Mouse (Mus musculus) c-Kit-negative CD71-positive TER-119-positive erythroid progenitor cells, embryonic 14.5 days (primary cell): ENCODE measurements around the gene Usp18.

Source experiments
- DNase-seq: peaks from one replicate; pipeline ENCODE4 v3.0.0-alpha.2; 2013; ENCODE audit warnings: low read depth, low spot score

The Usp18 gene

DNA sequence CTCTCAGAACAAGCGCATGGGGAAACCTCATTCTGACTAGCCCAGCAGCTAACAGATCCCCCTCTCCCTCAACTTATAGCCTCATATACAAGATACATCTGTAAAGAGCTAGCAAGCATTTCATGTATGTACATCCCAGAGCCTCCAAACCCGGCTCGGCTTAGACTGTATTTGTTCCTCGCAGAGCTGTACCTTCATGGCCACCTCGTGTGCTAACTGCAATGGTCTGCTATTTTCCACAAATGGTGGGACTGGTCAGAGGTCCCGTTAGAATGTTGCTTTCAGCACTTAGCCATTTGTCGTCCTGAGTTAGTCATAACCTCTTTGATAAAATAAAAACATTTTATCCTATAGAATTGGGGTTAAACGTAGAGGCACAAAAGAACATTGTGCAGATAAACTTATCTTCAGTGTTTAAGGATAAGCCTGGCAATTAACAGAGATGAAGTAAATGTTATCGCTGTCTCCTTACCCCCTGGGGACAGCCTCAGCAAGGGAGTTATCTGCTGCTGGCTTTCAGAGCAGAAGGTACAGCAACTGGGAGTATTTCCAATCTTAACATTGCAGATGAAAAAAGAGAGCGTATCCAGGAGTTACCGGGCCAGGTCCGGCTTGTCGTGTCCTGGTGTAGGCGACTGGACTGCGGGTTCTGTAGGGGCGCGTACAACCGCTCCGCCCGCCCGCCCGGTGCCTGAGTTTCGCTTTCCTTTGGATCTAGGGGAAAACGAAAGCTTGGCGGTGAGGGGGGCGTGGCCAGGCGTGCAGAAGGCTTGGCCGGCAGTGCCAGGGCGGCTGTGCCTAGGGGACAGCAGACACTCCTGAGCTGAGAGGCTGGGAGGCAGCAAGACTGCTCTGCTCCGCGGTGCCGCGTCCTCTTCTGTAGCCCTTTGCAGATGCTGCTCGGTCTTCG lies at the start of gene Usp18:
Gene Usp18, plus strand, starts transcription at position 780 of the 910 bp plus-strand sequence.
- DNase-seq: peak; percentile 67

DNA sequence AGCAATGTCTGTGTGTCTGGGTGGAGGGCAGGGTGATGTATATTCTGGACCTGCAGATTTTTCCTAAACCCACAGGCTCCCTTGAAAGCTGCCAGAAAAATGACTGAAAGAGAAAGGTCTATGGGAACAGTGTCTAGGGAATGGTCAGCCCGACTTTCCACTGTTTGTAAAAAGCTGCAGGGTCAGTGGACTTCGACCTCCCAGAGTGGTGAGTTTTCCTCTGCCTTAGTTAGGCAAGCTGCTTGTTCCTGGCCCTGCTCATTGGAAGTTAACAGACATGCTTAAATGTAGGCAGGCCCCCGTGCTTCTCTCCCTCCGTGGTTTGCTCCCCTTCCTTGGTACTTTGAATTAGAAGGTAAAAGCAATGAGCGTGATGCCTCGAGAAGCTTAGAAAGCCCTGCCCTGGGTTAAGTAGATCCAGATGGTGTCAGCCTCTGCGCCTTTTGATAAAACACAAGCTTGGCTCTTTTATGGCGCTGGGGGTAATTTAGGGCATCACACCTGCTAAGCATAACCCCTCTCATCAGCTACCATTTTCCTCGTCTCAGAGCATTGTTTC lies 47.8 kb upstream of the Usp18 start:
- no peak for DNase-seq

DNA sequence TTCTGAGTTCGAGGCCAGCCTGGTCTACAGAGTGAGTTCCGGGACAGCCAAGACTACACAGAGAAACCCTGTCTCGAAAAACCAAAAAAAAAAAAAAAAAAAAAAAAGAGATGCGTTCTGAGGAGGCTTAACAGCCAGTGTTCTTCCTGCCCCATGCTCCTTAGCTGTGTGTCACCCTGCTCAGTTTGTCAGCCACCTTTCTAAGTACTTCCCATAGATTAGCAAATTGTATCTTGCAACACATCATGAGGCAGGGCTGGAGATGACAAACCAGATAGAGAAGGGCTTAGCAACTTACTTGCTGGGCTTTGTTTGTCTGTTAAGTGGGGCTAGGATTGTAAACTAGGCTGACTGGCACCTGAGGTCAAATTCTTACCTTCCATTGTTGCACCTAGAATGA lies 45.2 kb upstream of the Usp18 start:
- no peak for DNase-seq

DNA sequence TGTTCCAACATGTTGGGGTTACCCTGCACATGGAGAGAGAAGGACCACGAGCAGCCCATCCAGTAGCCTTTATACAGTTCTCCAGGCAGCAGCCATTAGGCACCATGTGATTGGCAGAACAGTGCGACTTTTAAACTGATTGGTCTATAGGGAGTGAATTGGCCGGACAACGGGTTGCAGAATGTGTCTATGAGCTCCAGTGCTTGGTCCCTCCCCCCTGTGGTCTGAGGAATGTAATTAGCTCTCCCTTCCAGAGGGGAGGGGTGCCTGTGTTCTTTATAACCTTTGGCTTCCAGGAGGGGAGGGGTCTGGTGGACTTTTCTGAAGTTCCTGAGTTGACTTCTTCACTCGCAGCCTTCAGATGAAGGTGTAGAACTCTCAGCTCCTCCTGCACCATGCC lies 43.7 kb upstream of the Usp18 start:
- no peak for DNase-seq

DNA sequence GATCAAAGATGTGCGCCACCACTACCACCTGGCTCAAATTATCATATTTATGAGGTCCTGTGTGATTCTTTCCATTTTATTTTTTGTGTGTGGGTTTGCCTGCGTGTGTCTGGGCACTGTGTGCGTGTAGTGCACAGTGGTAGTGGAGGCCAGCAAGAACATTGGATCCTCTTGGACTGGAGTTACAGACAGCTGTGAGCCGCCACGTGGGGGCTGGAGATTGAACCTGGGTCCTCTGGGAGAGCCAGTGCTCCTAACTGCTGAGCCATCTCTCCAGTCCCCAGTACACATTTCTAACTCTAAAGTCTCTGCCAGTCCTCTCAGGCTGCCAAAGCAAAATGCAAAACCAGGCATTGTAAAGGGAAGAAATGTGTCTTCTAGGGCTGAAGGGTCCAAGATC lies 39.2 kb upstream of the Usp18 start:
- DNase-seq: no peak

DNA sequence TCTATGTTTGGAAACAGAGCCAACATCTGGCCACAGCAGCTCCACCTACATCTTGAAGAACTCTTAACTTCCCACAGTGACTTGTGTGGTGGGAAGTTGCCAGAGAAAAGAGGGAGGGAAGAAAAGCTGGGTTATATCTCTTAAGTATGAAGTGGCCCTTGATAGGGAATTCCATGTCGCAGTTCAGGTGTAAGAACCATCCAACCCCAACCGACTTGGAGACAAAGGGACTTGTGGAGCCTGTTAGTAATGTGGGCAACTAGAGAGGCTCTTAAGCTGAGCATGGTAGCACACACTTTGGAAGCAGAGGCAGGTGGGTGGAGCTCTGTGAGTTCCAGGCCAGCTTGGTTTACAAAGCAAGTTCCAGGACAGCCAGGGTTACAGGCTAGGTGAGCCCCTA lies 36.1 kb upstream of the Usp18 start:
- no peak for DNase-seq

DNA sequence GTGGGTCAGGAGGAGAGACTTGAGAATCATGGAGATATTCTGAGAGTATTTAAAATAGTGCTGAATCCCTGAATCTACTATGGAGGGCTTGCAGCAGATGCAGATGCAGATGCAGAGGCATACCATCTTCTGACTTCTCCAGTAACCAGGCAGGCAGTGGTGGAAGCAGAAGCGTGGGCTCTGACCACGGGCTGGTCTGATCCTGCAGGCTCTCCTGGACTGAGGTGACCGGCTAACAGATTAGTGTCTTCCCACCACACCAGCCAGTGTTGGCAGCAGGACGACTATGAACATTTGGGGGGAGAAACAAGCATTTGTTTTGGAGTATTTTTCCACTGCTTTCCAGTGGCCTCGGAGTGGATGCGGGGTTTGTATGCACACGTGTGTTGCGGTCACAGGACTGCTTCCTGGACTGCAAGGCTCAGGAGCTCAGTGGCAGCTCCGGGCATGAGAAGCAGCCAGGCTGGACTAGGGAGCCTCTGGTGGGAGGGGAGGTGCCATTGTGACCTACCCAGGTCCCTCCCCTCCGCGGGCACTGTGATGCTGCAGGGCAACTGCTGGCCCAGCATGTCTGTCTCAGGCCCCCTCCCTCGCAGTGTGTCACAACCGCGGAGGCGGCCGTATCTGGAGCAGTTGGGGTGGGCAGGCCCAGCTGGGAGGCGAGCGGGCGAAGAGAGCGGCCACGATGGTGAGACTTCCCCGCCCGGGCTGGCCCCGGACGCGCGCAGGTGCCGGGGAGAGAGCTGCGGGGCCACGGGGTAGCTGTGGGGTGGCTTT lies 35.4 kb upstream of the Usp18 start, which contains the start of gene Tuba8:
Gene Tuba8, plus strand, starts transcription at position 548 of the 777 bp plus-strand sequence.
- DNase-seq: no peak

DNA sequence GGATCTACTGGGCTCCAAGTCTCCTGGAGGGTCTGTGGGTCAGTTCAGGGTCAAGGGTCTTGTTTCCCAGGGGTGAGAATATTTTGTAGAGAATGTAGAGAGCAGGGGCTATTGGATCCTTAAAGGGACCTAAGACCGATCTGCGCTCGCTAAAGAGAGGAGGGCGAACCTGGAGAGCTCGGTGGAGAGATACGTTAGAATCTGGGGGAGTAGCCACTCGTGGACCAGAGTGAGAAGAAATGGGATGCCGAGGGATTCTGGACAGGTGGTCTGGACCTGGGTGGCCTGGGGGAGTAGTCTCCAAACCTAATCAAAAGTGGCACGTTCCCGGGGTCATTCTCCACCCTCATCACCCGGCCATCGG lies 34.8 kb upstream of the Usp18 start:
- DNase-seq: no peak

DNA sequence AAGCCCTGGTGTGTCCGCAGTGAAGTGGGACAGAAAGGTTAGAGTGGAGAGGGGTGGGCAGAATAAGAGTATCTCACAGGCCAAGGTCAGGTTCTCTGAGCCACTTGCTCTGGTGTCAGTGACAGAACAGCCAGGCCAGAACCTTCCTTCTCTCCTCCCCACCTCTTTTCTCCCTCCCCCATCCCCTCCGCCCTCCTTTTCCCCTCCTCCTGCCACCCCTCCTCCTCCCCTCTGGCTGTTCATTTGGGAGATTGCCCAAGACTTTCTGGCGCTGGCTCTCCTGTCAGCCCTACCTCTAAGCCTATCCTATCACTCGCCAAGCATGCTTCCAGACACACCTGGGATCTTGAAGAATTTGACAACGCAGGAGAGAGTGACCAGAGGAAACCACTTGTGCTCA lies 34.0 kb upstream of the Usp18 start:
- DNase-seq: no peak

DNA sequence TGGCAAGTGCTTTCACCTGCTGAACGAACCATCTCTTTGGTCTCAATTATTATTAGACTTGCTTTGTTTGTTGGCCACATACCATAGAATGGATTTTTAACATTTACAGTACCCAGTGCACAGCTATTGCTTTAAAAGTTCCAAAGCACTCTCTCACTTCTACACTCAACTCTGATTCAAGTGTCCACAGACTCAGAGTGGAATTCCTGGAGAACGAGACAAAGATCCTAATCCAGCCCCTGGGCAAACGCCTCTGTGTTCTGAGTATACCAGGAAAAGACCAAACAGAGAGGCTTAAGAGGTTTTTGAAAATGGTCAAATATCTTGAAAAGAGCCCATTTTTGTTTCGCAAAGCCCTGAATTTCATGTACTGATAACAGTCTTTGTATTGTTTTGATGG lies 32.7 kb upstream of the Usp18 start:
- DNase-seq: no peak

DNA sequence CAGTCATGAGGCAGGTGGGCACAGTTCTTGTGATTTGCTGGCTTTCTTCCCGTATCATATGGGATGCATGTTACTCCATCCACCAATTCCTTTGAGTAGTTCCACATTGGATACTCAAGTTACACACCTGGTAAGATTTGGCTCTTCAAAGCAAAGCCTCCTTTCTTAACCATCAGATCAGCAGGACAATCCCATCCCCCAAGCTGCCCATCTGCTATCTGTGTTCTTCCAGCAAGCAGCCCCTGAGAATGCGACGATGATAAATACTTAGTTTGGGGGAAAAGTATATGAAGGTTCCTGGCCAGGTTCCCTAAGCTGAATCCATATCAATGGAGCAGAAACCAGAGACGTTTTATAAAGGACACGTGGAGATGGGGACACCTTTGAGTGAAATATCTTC lies 31.5 kb upstream of the Usp18 start:
- no peak for DNase-seq

DNA sequence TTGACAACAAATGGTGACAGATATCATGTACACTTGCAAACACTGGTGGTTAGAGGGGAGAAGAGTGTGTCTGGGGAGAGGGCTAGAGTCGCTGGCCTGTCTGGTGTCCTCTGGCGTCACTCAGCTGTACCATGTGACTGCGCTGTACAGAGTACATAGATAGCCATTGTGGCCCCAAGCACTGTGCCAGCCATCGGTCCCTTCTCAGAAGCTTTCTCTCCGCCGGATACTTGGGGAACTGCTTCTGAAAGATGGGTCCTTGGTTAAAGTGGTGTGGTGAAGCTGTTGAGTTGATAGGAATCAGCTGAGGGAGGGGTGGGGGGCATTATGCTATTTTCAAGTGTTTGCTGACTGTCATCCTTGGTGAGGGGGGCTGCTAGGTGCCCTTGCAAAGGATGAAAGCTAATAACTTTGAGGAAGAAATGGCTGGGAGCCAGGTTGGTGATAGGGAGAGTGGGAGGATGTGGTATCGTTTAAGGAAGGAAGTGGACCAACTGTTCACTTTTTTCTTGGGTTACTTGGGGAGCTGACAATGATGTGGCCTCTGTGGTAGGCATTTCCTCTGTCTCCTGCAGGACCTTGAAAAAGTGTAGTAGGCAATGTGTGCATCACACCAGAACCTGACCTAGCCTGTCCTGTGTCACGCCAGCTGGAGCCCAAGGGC lies 30.9 kb upstream of the Usp18 start:
- DNase-seq: no peak

DNA sequence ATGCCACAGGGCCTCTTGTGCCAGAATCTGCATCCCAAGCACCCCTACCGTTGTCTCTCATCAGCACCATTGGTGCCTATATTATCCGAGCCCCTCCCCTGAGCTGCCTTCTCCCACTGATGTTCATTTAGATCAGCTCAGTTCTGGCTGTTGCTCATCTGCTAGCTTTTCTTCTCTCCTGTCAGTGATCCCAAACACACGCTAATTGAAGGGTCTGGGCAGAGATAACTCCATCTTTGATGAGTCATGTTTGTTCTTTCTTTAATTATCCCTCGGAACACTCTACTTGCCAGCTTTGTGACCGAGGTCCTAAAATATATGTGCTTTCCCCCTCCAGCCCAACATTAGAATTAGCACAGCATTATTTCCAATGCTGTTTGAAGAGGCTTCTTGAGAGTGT lies 30.4 kb upstream of the Usp18 start:
- DNase-seq: no peak

DNA sequence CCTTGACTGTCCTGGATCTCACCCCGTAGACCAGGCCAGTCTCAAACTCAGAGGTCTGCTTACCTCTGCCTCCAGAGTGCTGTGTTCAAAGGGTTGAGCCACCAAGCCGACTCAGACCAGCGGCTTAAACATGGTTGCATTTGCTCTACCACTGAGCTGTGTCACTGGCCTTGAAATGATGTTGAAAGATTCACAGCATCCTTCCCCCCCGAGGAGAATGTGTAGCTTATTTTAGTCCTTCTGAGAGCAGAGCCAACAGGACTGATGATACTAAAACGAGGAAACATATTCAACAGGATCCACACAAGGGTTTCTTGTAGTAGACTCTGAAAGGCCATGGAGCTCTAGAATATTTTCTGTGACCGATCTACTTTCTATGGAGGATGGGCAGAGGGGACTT lies 29.8 kb upstream of the Usp18 start:
- no peak for DNase-seq

DNA sequence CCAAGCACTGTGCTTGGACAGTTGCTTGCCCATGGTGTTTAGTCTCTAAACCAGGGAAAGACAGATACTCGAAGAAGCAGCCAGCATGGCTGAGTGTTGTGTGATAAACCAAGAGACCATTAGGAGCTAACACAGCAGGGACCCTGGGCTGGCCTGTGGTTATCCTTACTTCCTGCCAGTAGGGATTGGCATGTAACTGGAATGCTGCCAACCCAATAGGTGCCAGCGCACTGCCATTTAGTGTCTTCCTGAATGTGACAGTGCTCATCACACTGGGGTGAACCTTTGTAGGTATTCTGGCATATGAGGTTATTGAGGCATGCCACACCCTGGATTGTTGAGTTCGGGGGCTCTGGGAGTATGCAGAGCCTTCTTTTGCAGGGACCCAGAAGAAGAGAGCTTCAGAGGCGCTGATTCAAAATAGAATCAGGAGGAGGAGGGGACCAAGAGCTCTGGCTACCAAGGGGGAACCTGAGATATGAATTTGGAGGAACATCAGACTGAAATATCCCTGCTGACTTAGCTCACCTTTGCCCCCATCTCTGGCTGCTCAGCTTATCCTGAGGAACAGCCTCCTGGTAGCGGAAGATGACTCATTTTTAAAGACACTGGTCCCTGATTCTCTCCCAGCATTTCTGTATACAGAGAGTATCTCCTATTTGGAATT lies 29.0 kb upstream of the Usp18 start:
- no peak for DNase-seq

DNA sequence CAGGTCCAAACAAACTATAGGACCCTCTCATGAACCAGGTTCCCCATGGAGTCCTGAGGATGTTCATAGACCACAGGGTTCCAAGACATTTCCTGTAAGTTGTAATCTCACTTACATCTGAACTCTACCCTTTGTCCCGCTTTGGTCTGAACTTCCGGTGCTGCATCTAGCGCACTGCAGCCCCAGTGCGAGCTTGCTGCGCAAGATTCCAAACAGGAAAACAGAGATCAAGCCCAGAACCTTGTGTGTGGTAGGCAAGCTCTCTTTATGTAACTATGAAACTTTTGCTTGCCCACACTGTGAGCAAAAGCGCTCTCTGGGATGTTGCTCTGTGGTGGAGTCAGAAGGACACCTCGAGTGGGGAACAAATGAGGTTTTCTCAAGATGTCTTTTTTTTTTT lies 27.7 kb upstream of the Usp18 start:
- no peak for DNase-seq

DNA sequence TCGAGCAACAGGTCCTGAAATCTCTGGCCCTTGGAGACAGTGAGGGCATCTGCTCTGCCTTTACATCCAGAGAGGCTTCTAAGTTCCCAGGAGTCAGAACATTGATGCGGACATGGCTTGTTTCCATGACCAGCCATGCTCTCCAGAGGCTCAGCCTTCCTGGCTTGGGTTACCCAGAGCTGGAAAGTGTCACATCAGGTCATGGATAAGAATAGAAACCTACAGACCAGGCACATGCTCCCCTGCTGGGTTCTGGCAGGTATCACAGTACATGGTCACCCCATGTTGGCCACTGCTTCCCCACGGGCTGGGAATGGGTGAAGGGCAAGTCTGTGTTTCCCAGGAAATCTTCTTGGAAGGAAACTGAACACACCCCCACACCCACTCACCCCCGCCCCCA lies 26.3 kb upstream of the Usp18 start:
- no peak for DNase-seq

DNA sequence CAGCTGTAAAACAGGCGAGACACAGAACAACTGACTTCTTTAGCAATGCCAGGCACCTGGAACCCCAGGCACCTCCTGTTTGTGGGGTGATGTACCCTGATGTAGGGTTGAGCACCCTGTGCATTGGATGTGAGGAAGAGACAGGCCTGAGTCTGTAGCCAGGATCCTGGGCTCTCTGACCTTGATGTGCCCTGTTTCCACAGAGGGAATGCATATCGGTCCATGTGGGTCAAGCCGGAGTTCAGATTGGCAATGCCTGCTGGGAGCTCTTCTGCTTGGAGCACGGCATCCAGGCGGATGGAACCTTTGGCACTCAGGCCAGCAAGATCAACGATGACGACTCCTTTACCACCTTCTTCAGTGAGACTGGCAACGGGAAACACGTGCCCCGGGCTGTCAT lies 25.5 kb upstream of the Usp18 start:
- no peak for DNase-seq

DNA sequence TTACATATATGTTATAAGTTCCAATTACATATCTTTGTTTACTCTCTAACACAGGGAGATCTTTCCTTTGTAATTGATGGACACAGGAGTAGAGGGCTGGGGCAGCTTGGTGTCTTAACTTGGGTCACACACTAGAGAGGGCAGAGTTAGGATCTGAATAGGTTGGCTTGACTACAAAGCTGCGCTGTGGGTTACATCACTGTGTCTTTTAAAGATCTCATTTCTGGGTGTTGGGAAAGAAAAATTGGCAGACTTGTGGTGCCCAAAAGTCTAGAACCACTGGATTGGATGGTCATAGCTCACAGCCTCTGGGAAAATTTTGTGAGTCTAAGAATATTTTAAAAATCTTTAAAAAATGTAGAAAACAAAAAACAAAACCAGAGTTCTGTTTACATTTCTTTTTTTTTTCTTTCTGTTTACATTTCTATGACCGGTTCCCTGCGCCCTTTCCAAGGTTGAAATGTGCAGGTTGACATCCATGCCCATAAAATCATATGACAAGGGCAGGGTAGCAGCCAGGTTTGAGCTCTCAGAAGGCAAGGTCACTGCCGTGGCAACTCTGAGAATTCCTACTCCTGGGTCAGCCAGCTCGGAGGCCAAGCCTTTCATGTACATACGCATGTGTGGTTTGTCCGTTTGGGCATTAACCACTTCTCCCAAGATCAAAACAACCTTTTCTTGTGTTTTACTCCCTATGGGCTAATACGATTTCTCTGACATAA lies 23.7 kb upstream of the Usp18 start:
- no peak for DNase-seq

DNA sequence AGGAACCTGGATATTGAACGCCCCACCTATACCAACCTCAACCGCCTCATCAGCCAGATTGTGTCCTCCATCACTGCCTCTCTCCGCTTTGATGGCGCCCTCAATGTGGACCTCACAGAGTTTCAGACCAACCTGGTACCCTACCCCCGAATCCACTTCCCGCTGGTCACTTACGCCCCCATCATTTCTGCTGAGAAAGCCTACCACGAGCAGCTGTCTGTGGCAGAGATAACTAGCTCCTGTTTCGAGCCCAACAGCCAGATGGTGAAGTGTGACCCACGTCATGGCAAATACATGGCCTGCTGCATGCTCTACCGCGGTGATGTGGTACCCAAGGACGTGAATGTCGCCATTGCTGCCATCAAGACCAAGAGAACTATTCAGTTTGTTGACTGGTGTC lies 22.7 kb upstream of the Usp18 start:
- DNase-seq: no peak

DNA sequence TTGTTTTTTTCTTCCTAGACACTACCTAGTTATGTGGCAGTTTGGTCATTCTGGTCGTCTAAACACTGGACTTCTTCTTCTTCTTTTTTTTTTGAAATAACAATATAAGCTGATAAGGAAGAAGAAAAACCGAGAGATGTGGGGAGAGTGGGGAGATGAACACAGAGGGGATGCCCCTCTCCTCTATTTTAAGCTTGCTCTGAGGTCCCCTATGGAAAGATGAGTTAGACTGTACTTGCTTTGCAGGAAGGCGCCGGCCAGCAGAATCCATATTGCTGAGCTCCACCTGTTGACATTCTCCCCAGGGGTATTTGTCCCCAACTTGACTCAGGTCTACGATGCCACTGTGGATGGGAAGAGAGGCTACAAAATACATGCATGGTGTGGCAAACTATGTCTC lies 21.6 kb upstream of the Usp18 start:
- no peak for DNase-seq
